Mouse (Mus musculus): ENCODE measurements around the gene Trim44.

DNA sequence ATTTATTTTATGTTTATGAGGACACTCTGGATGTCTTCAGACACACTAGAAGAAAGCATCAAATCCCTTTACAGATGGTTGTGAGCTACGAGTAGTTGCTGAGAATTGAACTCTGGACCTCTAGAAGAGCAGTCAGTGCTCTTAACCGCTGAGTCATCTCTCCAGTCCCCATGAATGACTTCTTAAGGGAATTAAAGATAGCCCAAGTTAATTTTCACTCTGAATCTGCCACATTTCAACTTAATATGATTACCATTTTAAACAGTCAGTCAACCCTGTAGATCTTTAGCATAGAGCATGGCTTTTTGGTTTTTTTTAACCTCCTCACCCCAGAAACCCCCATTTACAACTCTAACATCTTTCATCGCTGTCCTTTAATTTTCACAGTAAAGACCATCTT lies 2.1 kb upstream of the Trim44 start:
- no peak for TF ChIP-seq CTCF (IDR thresholded peaks at IDR 0.05; ENCODE audit: borderline replicate concordance, insufficient read depth, low read length)
- TF ChIP-seq POLR2A (IDR thresholded peaks at IDR 0.05; ENCODE audit: low read depth, low read length), result no peak
